Mouse (Mus musculus) erythroblast, embryonic 14.5 days (primary cell): ENCODE measurements around the gene G0s2. TPM values are rescaled to one million over a fixed set of nuclear protein-coding genes. Genes with fewer than 3 reads are reported as not detected.
"Not testable (repeated sequence)": the region's sequence is repeated elsewhere in the genome, so short reads cannot be mapped to it uniquely, and the experiment has no call there.

ENCODE experiments used
- H3K27me3 ChIP-seq: 2 replicates; pipeline ENCODE4 v1.6.1; 2012; ENCODE audit warnings: inconsistent platforms; ENCODE audit not compliant: control insufficient read depth
- H3K36me3 ChIP-seq: 2 replicates; pipeline ENCODE4 v1.6.1; 2012; ENCODE audit warnings: mild to moderate bottlenecking, inconsistent platforms; ENCODE audit not compliant: control insufficient read depth
- H3K4me1 ChIP-seq: 2 replicates; pipeline ENCODE4 v1.6.1; 2012; ENCODE audit warnings: inconsistent platforms; ENCODE audit not compliant: control insufficient read depth
- H3K4me3 ChIP-seq: replicated peaks from 2 replicates; pipeline ENCODE3; 2012; ENCODE audit warnings: moderate library complexity, mild to moderate bottlenecking, inconsistent platforms
- H3K9me3 ChIP-seq: 2 replicates; pipeline ENCODE4 v1.6.1; 2012; ENCODE audit warnings: low read length, inconsistent platforms, mixed read lengths; ENCODE audit not compliant: control insufficient read depth
- GATA1 ChIP-seq: IDR thresholded peaks from 2 replicates; pipeline ENCODE4 v1.6.1; 2012; ENCODE audit warnings: low read length, inconsistent platforms, mixed read lengths
- TAL1 ChIP-seq: IDR thresholded peaks from 3 replicates; pipeline ENCODE4 v1.6.1; 2012; ENCODE audit warnings: low read length, inconsistent platforms, mixed read lengths
- polyA plus RNA-seq: library from polyadenylated mRNA; stranded (reverse); fragments of >175 nt; gene quantifications from 2 replicates; pipeline ENCODE4 v1.2.3, GENCODE M21; 2012

G0s2 gene
- polyA plus RNA-seq, 1 experiment = 0.07 TPM

DNA sequence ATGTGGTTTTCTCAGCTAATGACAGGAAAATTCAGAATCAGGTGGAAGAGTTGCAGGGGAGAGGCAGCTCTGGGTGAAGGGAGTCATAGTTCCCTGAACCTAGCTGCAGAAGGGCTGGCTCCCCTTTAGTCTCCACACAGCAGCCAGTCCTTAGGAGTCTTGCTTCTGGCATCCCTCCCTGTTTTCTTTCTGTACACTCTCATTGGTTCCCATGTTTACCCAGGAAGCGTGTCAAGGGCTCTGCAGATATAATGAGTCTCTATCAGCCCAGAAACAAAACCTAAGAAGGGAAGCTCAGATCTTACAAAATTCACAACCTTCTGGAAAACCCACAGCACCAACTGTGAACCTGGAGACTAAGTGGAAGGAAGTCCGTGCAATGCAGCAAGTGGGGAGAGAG lies 20.0 kb upstream of the G0s2 start:
- H3K4me1 ChIP-seq = no peaks in the 10 kb centered on the region
- no peaks in the 10 kb centered on the region for H3K27me3 ChIP-seq
- H3K36me3 ChIP-seq = no peaks in the 10 kb centered on the region
- H3K9me3 ChIP-seq = no peaks in the 10 kb centered on the region
- no peak for TF ChIP-seq GATA1
- TF ChIP-seq TAL1 = no peak
- no peak overlapping the region for H3K4me3 ChIP-seq

DNA sequence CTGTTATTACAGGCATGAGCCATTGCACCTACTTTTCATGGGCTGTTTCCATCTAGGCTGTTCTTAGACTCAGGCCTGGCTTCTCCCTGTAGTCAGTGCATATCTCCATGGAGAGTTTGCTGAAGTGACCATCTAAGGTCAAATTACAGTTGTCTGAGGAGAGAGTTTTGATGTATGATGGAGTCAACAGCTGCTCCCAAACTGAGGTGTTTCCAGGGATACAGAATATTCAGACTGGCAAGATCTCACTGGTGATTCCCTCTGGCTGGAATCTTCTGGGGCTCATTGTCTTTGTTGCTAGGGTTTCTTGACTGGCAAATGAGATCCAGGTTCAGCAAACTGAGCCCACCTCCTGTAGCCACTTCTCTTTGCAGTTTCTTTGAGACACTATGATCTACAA lies 17.7 kb upstream of the G0s2 start:
- no peaks in the 10 kb centered on the region for H3K4me1 ChIP-seq
- TF ChIP-seq TAL1 (no peak), GATA1 (no peak)
- no peaks in the 10 kb centered on the region for H3K36me3 ChIP-seq
- no peaks in the 10 kb centered on the region for H3K27me3 ChIP-seq
- no peak overlapping the region for H3K4me3 ChIP-seq
- H3K9me3 ChIP-seq = no peaks in the 10 kb centered on the region

DNA sequence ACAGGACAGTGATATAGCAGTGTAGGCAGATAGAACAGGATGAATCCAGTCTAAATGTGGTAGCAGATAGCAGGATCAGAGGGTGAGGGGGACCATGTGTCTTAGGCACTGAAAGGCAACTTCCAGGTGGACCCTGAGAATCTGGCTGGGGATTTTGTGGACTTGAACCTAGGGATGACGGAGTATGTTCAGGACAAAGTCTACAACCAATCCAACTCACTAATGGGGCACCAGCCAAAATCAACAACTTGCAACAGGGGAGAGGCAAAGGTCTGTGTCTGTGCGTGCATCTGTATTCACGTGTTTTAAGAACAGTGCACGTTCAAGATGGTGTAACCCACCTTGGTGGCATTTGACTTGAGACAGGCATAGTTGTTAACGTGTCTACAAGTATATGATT lies 16.9 kb upstream of the G0s2 start:
- Histone ChIP-seq H3K9me3 (no peaks in the 10 kb centered on the region), H3K4me3 (no peak overlapping the region), H3K4me1 (no peaks in the 10 kb centered on the region), H3K27me3 (no peaks in the 10 kb centered on the region), H3K36me3 (no peaks in the 10 kb centered on the region)
- TF ChIP-seq TAL1 (no peak), GATA1 (no peak)

DNA sequence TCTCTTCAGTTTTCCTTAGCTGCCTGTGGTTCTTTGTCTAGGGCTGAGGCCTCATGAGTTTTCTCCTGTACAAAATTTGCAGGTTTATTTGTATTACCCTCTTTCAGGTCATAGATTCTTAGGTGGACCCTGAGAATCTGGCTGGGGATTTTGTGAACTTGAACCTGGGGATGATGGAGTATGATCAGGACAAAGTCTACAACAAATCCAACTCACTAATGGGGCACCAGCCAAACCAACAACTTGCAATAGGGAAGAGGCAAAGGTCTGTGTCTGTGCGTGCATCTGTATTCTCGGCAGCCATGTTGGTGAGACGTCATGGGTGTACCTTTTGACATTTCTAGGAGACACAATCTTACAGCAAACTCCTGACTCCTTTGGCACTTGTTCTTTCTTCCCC lies 16.1 kb upstream of the G0s2 start:
- Histone ChIP-seq H3K4me3 (no peak overlapping the region), H3K27me3 (no peaks in the 10 kb centered on the region), H3K9me3 (no peaks in the 10 kb centered on the region), H3K36me3 (no peaks in the 10 kb centered on the region), H3K4me1 (no peaks in the 10 kb centered on the region)
- TF ChIP-seq TAL1 (no peak), GATA1 (no peak)

DNA sequence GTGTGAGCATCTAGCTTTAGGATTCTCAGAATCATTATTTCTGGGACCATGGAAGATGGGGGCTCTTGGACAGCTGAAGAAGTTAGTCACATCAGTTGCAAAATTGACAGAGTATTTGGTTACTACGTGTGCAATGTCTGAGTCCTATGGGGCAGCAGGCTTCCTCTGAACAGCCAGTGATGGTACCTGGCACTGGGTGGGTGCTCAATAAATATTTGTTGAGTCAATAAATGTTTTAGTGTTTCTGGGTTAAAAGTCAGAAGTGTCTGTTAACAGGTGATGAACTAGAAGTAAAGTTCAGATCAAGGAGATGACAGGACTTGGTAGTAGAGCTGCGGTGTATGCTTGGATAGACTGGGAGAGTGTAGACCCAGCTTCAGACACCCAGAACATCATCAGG lies 14.6 kb upstream of the G0s2 start:
- no peak for TF ChIP-seq GATA1
- no peak for TF ChIP-seq TAL1
- Histone ChIP-seq H3K36me3 (no peaks in the 10 kb centered on the region), H3K9me3 (no peaks in the 10 kb centered on the region), H3K27me3 (no peaks in the 10 kb centered on the region), H3K4me1 (no peaks in the 10 kb centered on the region), H3K4me3 (no peak overlapping the region)

DNA sequence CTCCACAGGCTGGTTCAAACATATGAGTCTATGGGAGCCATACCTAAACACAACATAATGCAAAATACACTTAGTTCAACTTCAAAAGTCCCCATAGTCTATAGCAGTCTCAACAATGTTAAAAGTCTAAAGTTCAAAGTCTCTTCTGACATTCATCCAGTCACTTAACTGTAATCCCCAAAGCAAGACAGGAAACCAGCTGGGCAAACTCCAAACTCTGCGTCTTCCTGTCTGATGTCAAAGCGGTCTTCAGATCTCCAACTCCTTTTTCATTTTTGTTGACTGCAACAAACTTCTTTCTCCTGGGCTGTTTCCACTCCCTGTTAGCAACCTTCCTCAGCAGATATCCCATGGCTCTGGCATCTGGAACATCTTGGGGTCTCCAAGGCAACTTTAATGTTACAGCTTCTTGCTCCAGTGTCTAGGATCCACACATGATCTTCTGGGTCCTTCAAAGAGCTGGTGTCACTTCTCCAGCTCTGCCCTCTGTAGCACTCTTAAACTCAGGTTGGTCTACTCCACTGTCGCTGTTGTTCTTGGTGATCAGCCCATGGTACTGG lies 12.8 kb upstream of the G0s2 start:
- H3K36me3 ChIP-seq, H3K4me1 ChIP-seq: not testable (repeated sequence)

DNA sequence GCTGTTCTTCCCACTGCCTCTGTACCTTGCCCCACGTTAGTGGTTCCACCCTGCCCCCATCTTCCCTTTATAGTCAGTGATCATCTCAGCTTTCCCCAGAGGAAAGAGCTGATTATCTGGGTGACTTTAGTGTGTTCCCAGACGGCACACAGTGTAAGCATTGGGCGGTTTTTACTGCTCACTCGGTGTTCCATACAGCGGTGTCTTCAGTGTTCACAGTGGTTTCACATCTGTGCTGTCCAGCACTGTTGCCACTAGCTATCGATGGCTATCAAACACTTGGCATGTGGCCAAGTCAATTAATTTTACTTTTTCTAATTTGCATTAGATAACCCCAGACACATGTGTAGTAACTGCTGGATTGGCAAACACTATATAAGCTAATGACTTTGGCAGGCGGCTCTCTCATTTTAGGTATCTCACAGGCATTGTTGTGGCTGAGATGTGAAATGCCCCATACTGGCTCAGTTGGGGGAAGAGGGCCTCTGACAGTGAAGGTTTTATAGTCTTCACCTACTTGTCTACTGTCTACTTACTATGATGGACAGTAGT lies 11.3 kb upstream of the G0s2 start:
- Histone ChIP-seq H3K4me1 (no peaks in the 10 kb centered on the region), H3K36me3 (no peaks in the 10 kb centered on the region), H3K9me3 (no peaks in the 10 kb centered on the region), H3K4me3 (no peak overlapping the region), H3K27me3 (no peaks in the 10 kb centered on the region)
- TF ChIP-seq TAL1 (no peak), GATA1 (no peak)

More for the DNA sequence above, 12.8 kb upstream of the G0s2 start:
- H3K4me3 ChIP-seq, H3K27me3 ChIP-seq, H3K9me3 ChIP-seq: not testable (repeated sequence)

DNA sequence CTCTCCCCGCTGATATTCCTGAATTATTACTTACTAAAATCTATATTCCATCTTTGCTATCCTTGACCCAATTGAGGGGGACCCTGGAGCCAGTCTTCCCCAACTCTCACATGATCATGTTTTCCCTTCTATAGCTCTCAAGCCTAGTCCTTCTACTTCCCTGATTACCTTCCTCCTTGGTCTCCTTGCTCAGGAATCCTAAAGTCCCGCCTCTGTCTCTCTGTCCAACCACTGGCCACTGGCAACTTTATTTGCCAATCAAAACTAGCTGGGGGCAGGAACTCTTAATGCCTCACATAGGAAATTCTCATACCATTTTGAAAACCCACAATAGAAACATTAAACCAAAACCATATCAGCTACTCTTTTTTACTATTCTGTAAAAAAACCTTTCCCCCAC lies 8.3 kb upstream of the G0s2 start:
- TF ChIP-seq GATA1 = no peak
- no peak for TF ChIP-seq TAL1
- Histone ChIP-seq H3K27me3 (no peaks in the 10 kb centered on the region), H3K36me3 (no peaks in the 10 kb centered on the region), H3K9me3 (no peaks in the 10 kb centered on the region), H3K4me3 (no peak overlapping the region), H3K4me1 (no peaks in the 10 kb centered on the region)

DNA sequence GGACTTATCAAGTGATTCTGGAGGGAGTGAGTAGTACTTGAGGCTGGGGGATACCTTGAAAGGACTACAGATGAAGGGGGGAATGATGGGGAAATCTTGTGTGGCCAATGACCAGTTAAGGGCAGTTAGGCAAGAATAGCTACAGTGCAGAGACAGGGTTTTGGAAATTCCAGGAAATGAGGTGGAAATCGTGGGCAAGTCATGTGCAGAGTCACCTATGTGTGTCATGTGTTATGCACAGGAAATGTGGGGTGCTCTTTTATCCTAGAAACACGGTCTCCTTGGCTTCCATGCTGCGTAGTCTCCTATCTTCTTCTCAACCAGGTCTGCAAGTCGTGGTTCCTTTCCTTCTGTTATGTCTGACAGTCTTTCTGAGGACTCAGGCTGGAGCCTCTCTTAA lies 6.5 kb upstream of the G0s2 start:
- no peaks in the 10 kb centered on the region for H3K9me3 ChIP-seq
- no peaks in the 10 kb centered on the region for H3K36me3 ChIP-seq
- H3K27me3 ChIP-seq = no peaks in the 10 kb centered on the region
- no peak for TF ChIP-seq TAL1
- no peak for TF ChIP-seq GATA1
- no peak overlapping the region for H3K4me3 ChIP-seq
- no peaks in the 10 kb centered on the region for H3K4me1 ChIP-seq

DNA sequence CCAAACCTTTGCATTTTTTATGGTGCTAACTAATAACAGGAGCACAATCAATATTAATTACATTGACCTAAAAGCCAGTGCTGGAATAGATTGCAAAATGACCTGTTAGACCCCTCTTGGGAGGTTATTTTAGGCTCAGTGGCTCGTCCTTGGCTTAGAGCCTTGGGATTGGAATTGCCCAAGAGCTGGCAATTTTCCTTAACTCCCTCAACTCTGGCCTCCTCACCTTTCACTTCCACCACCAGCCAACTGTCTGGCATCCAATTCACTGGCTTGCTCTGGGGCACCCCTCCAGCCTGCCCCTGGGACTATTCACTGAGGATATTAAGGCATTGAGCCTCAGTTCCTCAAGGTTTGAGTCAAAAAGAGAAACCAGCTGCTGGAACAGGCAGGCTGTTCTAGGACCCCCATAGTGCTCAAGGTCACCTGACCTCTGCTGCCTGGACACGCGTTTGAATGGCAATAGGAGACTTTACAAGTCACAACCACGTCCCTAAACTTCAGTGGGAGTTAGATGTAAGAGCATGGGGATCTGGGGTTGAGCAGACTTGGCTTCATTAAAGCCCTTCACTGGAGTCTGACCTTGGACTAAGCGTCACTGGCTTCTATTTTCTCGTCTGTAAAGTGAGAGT lies 5.5 kb upstream of the G0s2 start:
- Histone ChIP-seq H3K9me3 (no peaks in the 10 kb centered on the region), H3K27me3 (no peaks in the 10 kb centered on the region), H3K4me1 (no peaks in the 10 kb centered on the region), H3K36me3 (no peaks in the 10 kb centered on the region), H3K4me3 (no peak overlapping the region)
- TF ChIP-seq TAL1 (no peak), GATA1 (no peak)
